Mouse (Mus musculus): ENCODE measurements at regions not wholly inside any gene's neighbourhood (a gene's known extent, or its start where the extent isn't known, plus 50 kb on each side); places are given as distances from the start of the nearest gene placed in this dataset.

DNA sequence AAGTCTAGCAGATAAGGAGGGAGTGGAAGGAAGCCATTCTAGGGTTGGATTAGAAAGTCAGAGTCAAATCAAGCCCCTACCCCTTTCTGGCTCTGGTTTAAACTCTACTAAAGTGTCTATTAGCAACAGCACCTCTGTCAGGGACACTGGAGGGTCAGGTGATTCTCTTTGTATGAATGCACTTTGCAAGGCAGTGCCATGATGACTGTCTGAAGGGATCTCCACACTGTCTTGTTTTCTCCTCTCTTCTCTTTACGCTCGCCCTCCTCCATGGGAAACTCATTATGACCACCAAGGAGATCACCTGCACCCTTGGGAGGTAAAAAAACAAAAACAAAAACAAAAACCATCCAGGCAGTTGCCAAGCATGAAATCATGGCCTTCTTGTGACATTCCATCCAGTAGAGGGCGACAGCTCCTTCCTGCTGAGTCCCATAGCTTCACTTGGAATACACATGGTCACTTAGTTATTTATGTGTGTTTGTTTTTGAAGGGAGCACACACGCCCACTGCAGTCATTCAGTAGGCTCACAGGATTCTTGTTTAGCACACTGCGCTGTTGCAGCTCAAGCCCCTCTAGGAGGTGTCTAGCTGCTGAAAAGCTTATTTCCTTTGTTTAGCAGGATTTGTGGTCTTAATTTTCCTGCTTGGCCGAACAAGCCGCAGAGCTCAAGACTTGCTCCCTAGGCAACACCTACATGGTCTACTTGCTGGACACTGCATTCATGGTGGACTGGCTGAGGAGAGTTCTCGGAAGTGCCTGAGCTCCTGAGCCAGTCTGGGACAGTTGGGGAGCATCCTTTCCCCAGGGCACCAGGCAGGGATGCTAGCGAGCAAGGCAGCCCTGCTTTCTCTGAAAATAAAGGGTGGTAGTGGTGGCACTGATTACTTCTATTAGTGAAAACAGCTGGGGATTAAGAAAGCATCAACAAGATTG, 195.2 kb upstream of the Bmper start:
- Histone ChIP-seq H3K27me3 (replicated peaks) (no peaks in the 10 kb centered on the region), H3K4me2 (no peak overlapping the region), H3K9me3 (no peaks in the 10 kb centered on the region), H3K4me3 (no peak overlapping the region), H3K36me3 (no peaks in the 10 kb centered on the region), H3K27ac (replicated peaks) (no peak overlapping the region), H3K9ac (no peak overlapping the region), H3K4me1 (peaks cover 30% of the 10 kb centered on the region)
- 71% methylated on average over 9 of the region's 9 CpGs for WGBS
- no peak for ATAC-seq (ENCODE audit: extremely low read depth, insufficient number of reproducible peaks, low FRiP score, low TSS enrichment)

DNA sequence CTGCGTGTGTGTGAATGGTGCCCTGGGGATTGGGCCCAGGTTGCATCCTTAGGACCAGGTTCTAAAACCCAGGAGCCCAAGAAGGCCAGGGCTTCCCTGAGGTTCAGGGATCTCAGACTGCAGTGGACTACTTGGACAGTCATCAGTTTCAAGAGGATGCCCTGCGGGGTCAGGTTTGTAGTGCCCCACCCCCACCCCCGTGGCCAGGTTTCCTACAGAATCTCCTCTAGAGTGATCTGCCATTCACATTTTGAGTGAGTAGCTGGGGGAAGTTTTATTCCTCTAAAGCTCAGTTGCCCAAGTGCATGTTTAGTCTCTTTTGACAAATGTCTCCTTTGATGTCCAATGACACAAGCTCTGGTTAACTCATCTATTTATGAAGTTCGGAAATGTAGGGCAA, 193.5 kb upstream of the Bmper start:
- Histone ChIP-seq H3K9ac (no peak overlapping the region), H3K27ac (replicated peaks) (no peak overlapping the region), H3K4me2 (no peak overlapping the region), H3K4me3 (no peak overlapping the region), H3K4me1 (peaks cover 30% of the 10 kb centered on the region), H3K9me3 (no peaks in the 10 kb centered on the region), H3K27me3 (replicated peaks) (no peaks in the 10 kb centered on the region), H3K36me3 (no peaks in the 10 kb centered on the region)
- no peak for ATAC-seq (ENCODE audit: extremely low read depth, insufficient number of reproducible peaks, low FRiP score, low TSS enrichment)
- 81% methylated on average over 4 of the region's 4 CpGs for WGBS

- ATAC-seq (ENCODE audit: extremely low read depth, insufficient number of reproducible peaks, low FRiP score, low TSS enrichment), result no peak
- Histone ChIP-seq H3K36me3 (no peaks in the 10 kb centered on the region), H3K27ac (replicated peaks) (peak overlapping the region; percentile 20; the same call in 1 of the 2 replicates), H3K4me1 (peaks cover 34% of the 10 kb centered on the region), H3K9me3 (no peaks in the 10 kb centered on the region), H3K27me3 (replicated peaks) (0 out of 2 replicates have a peak, but pooled peaks cover 2% of the 10 kb centered on the region), H3K9ac (no peak overlapping the region), H3K4me2 (no peak overlapping the region), H3K4me3 (no peak overlapping the region)
- WGBS, result 62% methylated on average over 11 of the region's 11 CpGs
These were observed 192.7 kb upstream of the Bmper start for GRCm38 (mm10) chr9:23030138-23030537.

DNA sequence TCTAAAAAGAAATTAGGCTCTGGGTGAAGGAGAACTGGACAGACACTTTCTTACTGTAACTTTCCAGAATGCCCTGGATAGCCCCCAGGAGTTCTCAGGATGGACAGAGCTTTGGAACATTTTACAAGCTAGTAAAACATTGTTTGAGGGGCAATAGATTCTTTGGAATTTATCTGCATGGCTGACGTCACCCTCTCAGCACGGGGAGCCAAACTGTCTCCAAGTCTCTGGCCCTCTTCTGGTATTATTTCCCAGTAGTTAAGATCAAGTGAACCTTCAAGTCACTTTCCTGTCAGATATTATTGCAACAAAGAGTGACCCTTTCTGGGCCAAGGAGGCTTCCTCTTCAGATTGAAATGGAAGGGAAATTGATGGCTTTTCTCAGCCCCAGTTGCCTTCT, 192.3 kb upstream of the Bmper start:
- Histone ChIP-seq H3K4me2 (no peak overlapping the region), H3K4me3 (no peak overlapping the region), H3K4me1 (peaks cover 38% of the 10 kb centered on the region), H3K27ac (replicated peaks) (peak overlapping the region; percentile 68), H3K9me3 (no peaks in the 10 kb centered on the region), H3K9ac (no peak overlapping the region), H3K36me3 (no peaks in the 10 kb centered on the region), H3K27me3 (replicated peaks) (0 out of 2 replicates have a peak, but pooled peaks cover 4% of the 10 kb centered on the region)
- 18% methylated on average over 2 of the region's 2 CpGs for WGBS
- no peak for ATAC-seq (ENCODE audit: extremely low read depth, insufficient number of reproducible peaks, low FRiP score, low TSS enrichment)

DNA sequence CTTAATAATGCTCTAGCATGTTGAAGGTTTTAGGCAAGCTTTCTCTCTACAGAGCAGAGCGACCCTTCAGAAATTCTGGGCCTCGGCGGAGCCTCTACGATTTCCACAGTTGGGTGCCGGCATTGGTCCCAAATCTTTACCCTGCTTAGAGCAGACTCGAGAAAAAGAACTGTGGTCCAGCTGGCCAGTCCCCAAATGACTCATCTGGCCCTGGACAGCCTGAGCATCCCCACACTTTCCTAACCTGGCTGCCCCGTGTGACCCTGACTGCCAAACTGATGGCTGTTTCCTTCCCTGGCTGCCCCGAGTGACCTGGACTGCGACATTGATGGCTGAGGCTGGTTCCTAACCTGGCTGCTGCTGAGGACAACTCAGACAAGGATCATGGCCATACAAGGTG, 191.0 kb upstream of the Bmper start:
- H3K36me3 ChIP-seq, result no peaks in the 10 kb centered on the region
- 78% methylated on average over 9 of the region's 9 CpGs for WGBS
- ATAC-seq (ENCODE audit: extremely low read depth, insufficient number of reproducible peaks, low FRiP score, low TSS enrichment), result no peak
- H3K27ac ChIP-seq (replicated peaks), result no peak overlapping the region
- H3K9ac ChIP-seq, result no peak overlapping the region
- H3K4me1 ChIP-seq, result peaks cover 52% of the 10 kb centered on the region
- no peak overlapping the region for H3K4me3 ChIP-seq
- H3K9me3 ChIP-seq, result no peaks in the 10 kb centered on the region
- H3K27me3 ChIP-seq (replicated peaks), result 0 out of 2 replicates have a peak, but pooled peaks cover 5% of the 10 kb centered on the region
- H3K4me2 ChIP-seq, result no peak overlapping the region

- H3K9ac ChIP-seq, result no peak overlapping the region
- 31% methylated on average over 6 of the region's 6 CpGs for WGBS
- no peak overlapping the region for H3K27ac ChIP-seq (replicated peaks)
- peak overlapping the region; percentile 76 for H3K4me2 ChIP-seq
- no peaks in the 10 kb centered on the region for H3K36me3 ChIP-seq
- ATAC-seq (ENCODE audit: extremely low read depth, insufficient number of reproducible peaks, low FRiP score, low TSS enrichment), result no peak
- peaks cover 33% of the 10 kb centered on the region for H3K4me1 ChIP-seq
- no peak overlapping the region for H3K4me3 ChIP-seq
- no peaks in the 10 kb centered on the region for H3K9me3 ChIP-seq
- H3K27me3 ChIP-seq (replicated peaks), result peaks cover 24% of the 10 kb centered on the region; the same call in 1 of the 2 replicates
These were observed 187.6 kb upstream of the Bmper start for GRCm38 (mm10) chr9:23035306-23035705.

- H3K27ac ChIP-seq (replicated peaks), result no peak overlapping the region
- no peaks in the 10 kb centered on the region for H3K9me3 ChIP-seq
- peak overlapping the region; percentile 72 for H3K9ac ChIP-seq
- WGBS, result 5% methylated on average over 16 of the region's 16 CpGs
- H3K4me1 ChIP-seq, result peaks cover 28% of the 10 kb centered on the region
- peaks cover 24% of the 10 kb centered on the region; the same call in 1 of the 2 replicates for H3K27me3 ChIP-seq (replicated peaks)
- no peaks in the 10 kb centered on the region for H3K36me3 ChIP-seq
- no peak for ATAC-seq (ENCODE audit: extremely low read depth, insufficient number of reproducible peaks, low FRiP score, low TSS enrichment)
- peak overlapping the region; percentile 48 for H3K4me3 ChIP-seq
- peak overlapping the region; percentile 76 for H3K4me2 ChIP-seq
These were observed 186.8 kb upstream of the Bmper start for GRCm38 (mm10) chr9:23035901-23036610.

- WGBS, result 75% methylated on average over 9 of the region's 9 CpGs
- H3K27ac ChIP-seq (replicated peaks), result no peak overlapping the region
- H3K4me3 ChIP-seq, result no peak overlapping the region
- peaks cover 24% of the 10 kb centered on the region; the same call in 1 of the 2 replicates for H3K27me3 ChIP-seq (replicated peaks)
- peaks cover 40% of the 10 kb centered on the region for H3K4me1 ChIP-seq
- H3K36me3 ChIP-seq, result no peaks in the 10 kb centered on the region
- ATAC-seq (ENCODE audit: extremely low read depth, insufficient number of reproducible peaks, low FRiP score, low TSS enrichment), result no peak
- H3K9ac ChIP-seq, result no peak overlapping the region
- no peak overlapping the region for H3K4me2 ChIP-seq
- H3K9me3 ChIP-seq, result no peaks in the 10 kb centered on the region
These were observed 185.4 kb upstream of the Bmper start for GRCm38 (mm10) chr9:23037513-23037914.

- Histone ChIP-seq H3K9me3 (no peaks in the 10 kb centered on the region), H3K4me1 (peaks cover 49% of the 10 kb centered on the region), H3K4me2 (no peak overlapping the region), H3K27me3 (replicated peaks) (peaks cover 24% of the 10 kb centered on the region; the same call in 1 of the 2 replicates), H3K9ac (no peak overlapping the region), H3K36me3 (no peaks in the 10 kb centered on the region), H3K4me3 (no peak overlapping the region), H3K27ac (replicated peaks) (no peak overlapping the region)
- 82% methylated on average over 6 of the region's 6 CpGs for WGBS
- no peak for ATAC-seq (ENCODE audit: extremely low read depth, insufficient number of reproducible peaks, low FRiP score, low TSS enrichment)
These were observed 183.3 kb upstream of the Bmper start for GRCm38 (mm10) chr9:23039588-23039987.

GRCm38 (mm10) chr9:23041025-23041424, 181.9 kb upstream of the Bmper start:
- Histone ChIP-seq H3K27me3 (replicated peaks) (peaks cover 20% of the 10 kb centered on the region; the same call in 1 of the 2 replicates), H3K9me3 (no peaks in the 10 kb centered on the region), H3K4me2 (no peak overlapping the region), H3K4me3 (no peak overlapping the region), H3K9ac (no peak overlapping the region), H3K36me3 (no peaks in the 10 kb centered on the region), H3K27ac (replicated peaks) (peak overlapping the region; percentile 42; the same call in 1 of the 2 replicates), H3K4me1 (peaks cover 37% of the 10 kb centered on the region)
- 23% methylated on average over 5 of the region's 5 CpGs for WGBS
- ATAC-seq (ENCODE audit: extremely low read depth, insufficient number of reproducible peaks, low FRiP score, low TSS enrichment), result no peak
